Mouse (Mus musculus) heart, postnatal 25 days (tissue): ENCODE results near the gene Smap1. TPM values are rescaled to one million over a fixed set of nuclear protein-coding genes. Genes with fewer than 3 reads are reported as not detected.

ENCODE experiments used
- DNase-seq: peaks from one replicate; pipeline ENCODE4 v3.0.0; 2022; ENCODE audit warnings: low spot score
- intact Hi-C: fragments of 180-260 bp; cut with DNase I; formaldehyde crosslinking; loops from one replicate; pipeline ENCODE4 v1.15.1; 2025
- total RNA-seq, 2 experiments: library from RNA; stranded (reverse); gene quantifications; 2 replicates each; pipeline ENCODE4 v1.2.3; 2021

Smap1 gene
- total RNA-seq, 2 experiments from 2014 or later, result 21.8 to 22.0 TPM

GRCm38 (mm10) chr1:23846044-23846680 lies 76.0 kb downstream of the Smap1 start:
- intact Hi-C loops, result loop anchor here (1.0 kb wide), 1 partner anchor 9 kb away; no protein-coding TSS in a partner anchor
- no peak for DNase-seq

- intact Hi-C loops, result no loop called here
- no peak for DNase-seq
Measured at GRCm38 (mm10) chr1:23845007-23845406, 77.1 kb downstream of the Smap1 start.

- intact Hi-C loops, result no loop called here
- DNase-seq, result no peak
Measured at GRCm38 (mm10) chr1:23843790-23844189, 78.3 kb downstream of the Smap1 start.

GRCm38 (mm10) chr1:23842629-23843028 lies 79.5 kb downstream of the Smap1 start:
- intact Hi-C loops, result no loop called here
- DNase-seq, result no peak

GRCm38 (mm10) chr1:23840924-23841323 lies 81.2 kb downstream of the Smap1 start:
- intact Hi-C loops, result no loop called here

GRCm38 (mm10) chr1:23836630-23837029 lies 85.5 kb downstream of the Smap1 start:
- no peak for DNase-seq
- intact Hi-C loops, result no loop called here

More at GRCm38 (mm10) chr1:23840924-23841323, 81.2 kb downstream of the Smap1 start:
- no peak for DNase-seq

GRCm38 (mm10) chr1:23834819-23835218 lies 87.3 kb downstream of the Smap1 start:
- intact Hi-C loops, result no loop called here
- DNase-seq, result no peak

GRCm38 (mm10) chr1:23834246-23834645 lies 87.9 kb downstream of the Smap1 start:
- no peak for DNase-seq
- intact Hi-C loops, result no loop called here

GRCm38 (mm10) chr1:23826887-23827758 lies 95.0 kb downstream of the Smap1 start:
- no peak for DNase-seq
- intact Hi-C loops, result loop anchor here (1.0 to 10.0 kb wide), 4 partner anchors 207 to 418 kb away; no protein-coding TSS in a partner anchor

- DNase-seq, result no peak
- intact Hi-C loops, result loop anchor here (10.0 kb wide), 2 partner anchors 313 to 423 kb away; no protein-coding TSS in a partner anchor
Measured at GRCm38 (mm10) chr1:23821615-23822014, 100.5 kb downstream of the Smap1 start.

- intact Hi-C loops, result no loop called here
- DNase-seq, result no peak
Measured at GRCm38 (mm10) chr1:23798306-23798705, 123.8 kb downstream of the Smap1 start.

Other genes starting within 250 kb of the Smap1 start
- not detected for gene B3gat2, start 160.6 kb downstream of the Smap1 start, total RNA-seq
- gene Sdhaf4, start 83.3 kb upstream of the Smap1 start, total RNA-seq, result 10 to 100 TPM; 80.8 to 90.2 TPM
- gene Fam135a, start 178.0 kb upstream of the Smap1 start, total RNA-seq, result 10 to 100 TPM; 18.6 to 21.8 TPM